Mouse (Mus musculus) heart, adult 9 months (tissue): Measurements from ENCODE around the gene Iqsec1.

Experiments
- DNase-seq, 2 experiments: peaks; one replicate each; pipeline ENCODE4 v3.0.0; 2022; ENCODE audit warnings: low spot score in 2 of 2

Iqsec1 gene

DNA sequence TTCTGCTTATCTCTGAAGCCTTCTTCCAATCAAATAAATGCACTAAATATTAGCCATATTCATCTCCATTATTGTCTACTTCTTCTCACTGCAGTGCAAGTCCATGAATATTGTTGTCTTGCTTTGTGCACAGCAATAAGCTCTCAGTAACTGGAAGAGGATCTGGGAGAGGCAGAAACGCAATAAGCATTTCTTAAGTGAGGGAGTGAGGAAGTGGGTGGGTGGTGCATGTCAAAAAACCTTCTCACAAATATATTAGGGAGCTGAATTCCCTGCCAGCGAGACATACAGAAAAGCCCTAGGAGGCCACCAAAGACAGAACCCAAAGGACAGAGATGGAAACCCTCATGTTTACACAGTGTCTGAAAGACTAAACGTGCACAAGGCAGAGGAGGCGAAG lies 35.1 kb downstream of the Iqsec1 start:
- no peak for DNase-seq

DNA sequence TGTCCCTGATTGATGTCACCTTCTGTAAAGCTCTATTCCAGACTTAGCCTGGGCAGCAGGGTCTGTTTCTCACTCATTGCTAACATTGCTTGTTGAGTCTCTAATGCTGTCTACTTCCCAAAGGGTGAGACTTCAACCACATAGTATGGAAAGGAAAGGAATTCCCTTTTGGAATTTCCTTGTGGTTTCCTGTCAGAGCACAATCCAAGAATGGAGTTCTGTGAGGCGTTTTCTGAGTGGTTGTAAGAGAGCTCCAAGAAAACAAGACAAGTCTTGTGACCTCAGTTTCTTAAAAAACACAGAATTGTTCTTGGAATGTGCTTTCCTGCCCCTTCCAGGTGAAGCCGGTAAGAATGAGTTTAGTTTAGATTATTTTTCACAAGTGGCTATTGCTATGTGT lies 37.5 kb downstream of the Iqsec1 start:
- DNase-seq, result no peak

DNA sequence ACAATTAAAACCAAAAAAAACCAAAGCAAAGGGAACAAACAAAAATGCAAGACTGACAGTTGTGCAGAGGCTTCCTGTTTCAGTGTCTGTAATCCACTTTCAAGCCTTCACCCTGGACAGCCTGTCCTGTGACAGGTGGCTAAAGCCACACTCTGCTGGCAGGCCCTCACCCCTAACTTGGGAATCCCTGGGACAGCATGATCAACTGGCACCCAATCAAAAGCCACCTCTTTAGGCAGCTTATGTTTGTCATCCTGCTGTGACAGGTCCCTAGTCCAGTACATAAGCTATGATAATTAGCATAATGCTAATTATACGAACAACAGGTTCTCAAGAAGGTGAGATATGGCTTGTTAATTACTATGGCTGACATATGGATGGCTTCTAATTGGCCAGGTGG lies 40.4 kb downstream of the Iqsec1 start:
- DNase-seq, result no peak

DNA sequence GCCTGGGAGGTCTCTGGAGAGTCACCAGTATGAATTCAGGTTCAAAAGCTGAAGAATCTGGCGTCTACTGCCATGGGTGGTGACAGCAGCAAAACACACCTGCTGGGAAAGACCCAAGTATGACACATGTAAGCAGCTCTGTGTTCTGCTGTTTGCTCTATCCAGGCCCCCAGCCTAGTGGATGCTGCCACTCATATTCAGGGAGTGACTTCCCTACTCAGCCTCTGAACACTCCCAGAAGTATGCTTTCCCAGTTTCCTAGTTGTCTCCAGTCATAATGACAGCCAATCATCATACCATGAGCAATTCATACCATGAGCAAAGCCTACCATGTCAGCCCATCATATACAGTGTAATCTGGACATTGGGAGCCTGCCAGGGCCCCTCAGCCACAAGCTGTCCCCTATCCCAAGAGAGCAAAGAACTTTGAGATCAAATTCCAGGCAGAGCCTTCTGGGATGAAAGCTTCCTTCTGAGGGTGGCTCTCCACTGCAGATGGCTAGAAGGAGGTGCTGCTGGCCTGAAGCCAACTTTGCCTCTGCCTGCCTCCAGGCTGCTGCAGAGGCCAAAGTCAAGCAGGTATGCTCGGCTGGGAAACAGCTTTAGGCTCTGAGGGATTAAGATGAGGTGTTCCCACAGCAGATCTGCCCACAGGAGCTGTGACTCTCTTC lies 42.8 kb downstream of the Iqsec1 start:
- no peak for DNase-seq

DNA sequence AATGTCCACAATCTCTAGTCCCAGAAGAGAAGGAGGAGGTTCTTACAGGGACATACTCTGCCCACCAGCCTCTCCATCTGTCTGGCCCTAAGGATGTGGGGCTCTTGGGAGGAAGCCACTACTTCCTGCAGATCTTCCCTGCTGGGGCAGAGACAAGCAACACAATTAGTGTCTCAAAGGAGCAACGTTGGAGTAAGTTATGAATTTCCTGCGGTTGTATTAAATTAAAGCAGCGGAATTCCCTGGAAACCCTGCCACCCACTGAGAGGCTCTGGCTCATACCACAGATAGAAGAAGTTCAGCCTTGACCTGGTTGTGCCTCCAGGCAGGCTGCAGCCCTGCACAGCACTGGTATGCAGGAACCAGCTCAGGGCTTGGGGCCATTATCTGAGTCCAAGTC lies 47.2 kb downstream of the Iqsec1 start:
- no peak for DNase-seq

DNA sequence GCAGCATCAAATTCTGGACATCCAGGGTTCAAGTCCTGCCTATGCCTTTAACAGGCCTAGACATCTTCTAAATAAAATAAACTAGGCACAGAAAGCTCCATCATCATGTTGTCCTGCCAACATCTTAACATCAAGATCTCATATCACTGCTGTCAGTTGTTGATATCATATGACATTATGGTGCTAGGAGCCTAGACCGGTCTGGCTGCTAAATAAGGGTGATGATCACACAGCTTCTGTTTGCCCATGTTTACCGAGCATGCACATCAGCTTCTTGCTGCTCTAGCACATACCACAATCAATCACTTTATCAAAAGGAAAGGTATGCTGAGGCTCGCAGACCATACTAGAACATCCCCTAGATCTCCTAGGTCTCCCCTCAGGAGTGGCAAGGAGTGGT lies 54.8 kb downstream of the Iqsec1 start:
- DNase-seq, result no peak

DNA sequence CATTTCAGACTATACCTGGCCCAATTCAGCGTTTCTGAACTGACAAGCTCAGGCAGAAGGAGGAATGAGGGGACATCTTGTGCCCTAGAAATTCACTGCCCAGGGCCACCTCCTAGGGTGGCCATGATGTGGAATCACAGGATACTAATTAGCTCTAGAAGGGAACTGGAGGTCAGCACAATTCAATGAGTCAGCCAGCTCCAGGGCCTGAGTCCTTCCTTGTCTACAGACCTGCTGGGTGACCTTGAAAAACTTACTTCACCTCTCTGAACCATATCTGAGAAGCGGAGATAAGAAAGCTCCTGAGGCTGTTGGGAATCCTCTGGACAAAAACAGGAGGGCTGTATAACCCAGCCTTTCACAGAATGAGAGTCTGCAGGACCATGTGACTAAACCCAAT lies 59.7 kb downstream of the Iqsec1 start:
- no peak for DNase-seq

DNA sequence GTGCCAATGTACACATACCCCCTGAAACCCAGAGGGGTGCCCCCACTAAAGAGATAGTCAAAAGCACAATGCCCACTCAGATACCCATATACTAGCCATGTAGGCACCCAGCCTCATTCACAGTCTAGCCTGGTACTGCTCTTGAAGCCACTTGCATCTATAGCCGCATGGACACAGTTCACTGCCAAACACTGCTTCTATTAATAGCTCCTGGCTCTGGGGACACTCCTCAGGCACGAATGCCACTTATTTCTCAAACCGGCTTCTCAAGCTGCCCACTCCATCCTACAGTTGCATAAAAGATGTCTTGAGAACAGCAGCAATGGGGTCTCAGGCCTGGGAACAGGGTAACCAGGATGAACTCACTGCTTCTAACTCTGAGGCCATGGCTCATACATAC lies 63.0 kb downstream of the Iqsec1 start:
- DNase-seq, result peak; percentile 17 to 44

DNA sequence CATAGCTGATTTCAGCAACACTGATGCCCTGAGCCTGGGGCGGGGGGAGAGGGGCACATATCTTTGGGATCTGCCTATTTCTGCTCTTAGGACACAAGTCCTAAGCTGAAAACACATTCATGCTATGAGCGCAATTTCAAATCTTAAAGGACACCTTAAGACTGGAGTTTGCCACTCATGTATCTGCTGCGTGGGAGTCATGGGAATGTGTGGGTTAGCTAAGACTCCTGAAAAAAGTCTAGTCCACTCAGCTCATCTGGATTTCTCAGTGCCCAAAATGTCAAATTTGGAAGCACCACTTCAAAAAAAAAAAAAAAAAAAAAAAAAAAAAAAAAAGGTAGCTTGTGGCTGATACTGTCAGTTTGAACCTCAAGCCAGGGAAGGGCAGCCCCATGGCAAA lies 63.7 kb downstream of the Iqsec1 start:
- no peak for DNase-seq

DNA sequence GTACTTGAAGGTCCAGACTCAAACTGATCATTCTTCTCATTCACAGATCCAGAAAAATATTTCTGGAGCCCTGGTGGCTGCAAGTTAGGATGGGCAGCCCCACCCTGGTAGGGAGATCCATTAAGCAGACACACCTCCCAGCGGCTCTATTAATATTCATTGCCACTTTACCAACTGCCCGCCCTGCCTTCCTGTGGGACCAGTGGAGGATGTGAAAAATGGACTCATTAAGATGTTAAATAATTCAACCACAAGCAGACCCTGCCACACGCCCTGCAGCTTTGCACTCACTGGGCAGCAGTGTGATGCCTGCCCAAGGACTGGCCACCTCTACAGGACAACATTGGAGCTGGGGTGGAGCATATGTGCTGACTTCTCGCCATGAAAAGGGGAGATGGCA lies 64.1 kb downstream of the Iqsec1 start:
- no peak for DNase-seq

DNA sequence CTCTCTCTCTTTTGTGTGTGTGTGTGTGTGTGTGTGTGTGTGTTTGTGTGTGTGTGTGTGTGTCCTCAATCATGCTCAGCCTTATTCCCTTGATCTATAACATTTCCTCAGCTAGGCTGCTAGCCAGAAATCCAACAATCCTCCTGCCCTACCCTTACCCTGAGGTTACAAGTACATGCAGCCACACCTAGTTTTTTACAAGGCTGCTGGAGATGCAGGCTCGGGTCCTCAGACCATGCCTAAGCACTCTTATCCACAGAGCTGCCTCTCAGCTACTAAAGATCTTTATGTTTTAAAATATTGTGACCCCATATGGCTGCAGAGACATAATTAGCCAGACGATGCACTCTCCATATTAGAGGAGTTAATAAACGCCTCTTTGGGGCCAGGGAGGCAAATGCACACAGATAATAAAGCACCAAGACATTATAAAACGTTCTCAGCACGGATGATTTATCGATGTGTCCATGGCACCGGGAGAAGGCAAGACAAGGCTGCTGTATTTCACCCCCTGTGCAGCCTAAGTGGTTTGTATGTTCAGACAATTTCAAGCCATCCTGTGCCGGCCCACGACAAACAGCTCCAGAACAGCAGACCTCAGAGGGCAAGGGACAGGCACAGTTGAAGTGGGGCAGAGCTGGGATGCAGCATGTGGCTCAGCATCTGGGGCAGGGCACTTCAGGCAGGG lies 67.1 kb downstream of the Iqsec1 start:
- no peak for DNase-seq

DNA sequence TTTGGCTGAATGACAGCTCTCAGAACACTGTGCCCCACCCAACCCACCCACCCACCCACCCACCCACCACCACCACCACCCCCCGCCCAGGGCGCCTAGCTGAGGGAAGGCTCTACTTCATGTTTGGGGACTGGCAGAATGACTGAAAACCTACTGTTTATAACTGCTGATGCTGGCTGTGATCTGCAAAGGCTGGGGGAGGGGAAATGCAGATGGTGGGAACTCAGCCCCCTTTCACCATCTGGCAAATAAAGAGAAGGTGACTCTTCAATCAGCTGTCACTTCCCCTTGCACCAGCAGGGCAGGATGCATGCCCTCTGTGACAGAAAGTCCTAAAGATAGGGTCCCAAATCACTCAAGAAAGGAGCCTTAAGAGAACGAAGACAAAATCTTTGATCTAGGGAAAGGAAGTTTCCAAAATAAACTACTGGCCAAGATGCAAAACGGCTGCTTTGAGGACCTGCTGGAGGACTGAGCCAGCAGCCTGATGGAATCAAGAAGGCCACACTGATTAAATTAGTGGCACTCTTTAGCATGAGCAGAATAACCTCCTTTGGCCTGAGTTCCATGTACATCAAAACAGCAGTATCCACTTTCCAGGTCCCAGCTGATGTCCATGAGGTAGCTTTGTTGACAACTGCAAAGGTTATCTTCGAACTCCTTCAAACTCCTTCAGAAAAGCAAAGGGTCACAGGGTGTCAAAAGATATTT lies 67.8 kb downstream of the Iqsec1 start:
- DNase-seq, result no peak

DNA sequence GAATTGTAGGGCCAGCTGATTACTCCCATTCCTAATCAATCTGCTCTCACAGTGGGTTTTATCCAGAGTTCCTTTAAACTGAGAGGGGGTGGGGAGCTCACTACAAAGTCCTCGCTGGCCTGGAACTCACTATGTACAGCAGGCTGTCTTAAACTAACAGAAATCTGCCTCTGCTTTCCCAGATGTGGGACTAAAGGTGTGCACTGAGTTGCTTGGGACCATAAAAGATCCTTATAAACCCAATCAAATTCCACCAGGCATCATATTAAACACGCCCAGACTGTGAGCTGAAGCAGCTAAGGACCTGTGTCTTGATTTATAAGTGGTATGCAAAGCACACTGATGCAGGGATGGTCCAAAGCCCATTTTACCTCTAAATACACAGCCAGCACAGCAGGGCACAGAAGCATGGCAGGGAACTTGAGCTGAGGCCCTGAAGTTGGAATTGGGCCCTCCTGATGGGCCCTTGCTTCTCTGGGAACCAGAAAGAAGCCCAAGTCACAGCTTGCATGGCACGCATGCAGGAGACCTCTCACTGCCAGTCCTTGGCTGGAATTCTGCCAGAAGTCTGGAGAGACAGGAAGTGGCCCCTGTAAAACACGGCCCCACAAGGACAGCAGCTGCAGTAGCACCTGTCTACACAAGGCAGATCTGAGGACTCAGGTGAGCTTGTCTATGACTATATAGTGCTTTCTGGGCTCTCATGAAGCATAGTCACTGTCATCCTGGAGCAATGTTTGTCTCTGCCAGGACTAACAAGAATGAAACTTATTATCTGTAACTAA lies 68.7 kb downstream of the Iqsec1 start:
- DNase-seq, result no peak

DNA sequence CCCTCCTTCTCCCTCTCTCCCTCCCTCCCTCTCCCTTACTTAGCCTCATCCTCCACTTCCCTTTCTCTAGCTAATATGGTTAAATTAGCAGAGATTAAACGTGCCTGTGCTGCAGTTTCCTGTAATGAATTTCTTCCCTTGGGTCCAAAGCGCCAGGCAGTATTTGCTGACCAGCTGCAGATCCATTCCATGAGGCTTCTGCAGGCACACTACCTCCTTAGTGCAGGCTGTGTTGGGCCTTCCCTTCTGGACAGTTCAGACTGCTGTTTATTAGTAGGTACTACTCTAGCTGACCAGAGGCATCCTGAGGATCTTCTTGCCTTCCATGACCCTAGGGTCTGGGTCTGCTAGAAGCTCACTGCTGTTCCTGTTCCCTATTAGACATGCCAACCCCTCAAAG lies 72.9 kb downstream of the Iqsec1 start:
- no peak for DNase-seq

DNA sequence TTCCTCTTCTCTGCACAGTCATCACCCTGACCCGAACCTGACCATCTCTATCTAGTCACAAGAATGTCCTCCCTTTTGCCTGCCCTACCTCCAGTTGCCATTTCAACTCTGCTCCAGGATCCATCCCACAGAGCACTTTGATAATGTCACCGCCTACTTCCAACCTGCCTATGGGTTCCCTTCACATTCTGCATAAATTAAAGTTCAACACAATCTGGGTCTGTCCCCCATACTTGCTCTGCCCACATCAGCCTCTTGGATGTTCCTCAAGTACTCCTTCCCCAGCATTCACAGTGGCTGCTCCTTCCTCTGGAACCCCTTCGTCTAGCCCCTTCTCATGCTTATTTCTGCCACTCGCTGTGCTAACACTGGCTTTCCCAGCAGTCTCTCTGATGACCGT lies 74.7 kb downstream of the Iqsec1 start:
- DNase-seq, result no peak

DNA sequence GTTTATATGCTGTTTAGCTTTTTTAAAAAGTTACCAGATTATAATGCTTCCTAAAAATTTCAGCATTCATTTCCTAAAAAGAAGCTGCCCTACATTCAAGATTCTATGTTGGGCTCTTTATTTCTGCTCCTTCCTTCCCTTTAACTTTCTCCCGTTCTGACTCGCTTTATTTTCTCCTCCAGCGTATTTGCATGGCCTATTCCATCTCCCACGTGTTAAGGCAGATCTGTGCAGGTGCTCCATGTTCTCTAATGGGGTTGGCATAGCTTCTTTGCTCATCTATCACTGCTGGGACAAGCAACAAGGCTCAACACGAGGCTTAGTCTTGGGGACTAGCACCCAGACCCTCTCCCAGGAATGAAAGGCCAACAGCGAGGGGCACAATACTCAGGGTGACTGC lies 75.7 kb downstream of the Iqsec1 start:
- DNase-seq, result no peak

DNA sequence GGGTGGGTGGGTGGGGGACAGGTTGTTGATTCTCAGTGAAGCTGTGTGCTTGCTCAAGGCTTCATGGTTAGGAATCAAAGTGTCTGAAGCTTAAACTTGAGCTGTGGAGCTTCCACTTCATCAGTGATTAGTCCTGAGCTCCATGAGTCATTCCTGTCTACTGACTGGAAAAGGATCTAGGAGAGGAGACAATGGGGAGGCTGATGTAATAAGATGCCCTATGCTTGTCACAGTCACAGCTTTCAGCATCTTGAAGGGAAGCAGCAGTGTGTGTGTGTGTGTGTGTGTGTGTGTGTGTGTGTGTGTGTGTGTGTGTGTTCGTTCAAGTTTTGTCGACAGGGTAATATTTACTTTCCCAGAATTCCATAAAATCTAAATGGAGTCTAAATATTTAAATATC lies 84.3 kb downstream of the Iqsec1 start:
- no peak for DNase-seq

DNA sequence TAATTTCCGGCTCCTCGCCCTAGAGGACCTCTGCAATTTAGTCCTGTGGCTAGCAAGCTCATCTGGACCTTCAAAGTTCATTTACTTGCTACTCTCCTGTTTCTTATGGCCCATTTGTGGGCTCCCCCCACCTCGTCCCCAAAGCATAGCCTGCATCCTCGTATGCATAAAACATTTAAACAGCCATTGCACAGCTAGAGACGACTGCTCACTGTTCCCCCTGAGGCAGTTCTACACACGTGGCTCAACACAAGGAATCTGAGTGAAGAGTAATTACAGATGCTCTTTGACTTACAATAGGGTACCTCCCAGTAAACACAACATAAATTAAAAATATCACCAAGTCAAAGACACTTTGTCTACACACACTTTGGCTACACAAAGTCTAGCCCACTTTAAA lies 88.2 kb downstream of the Iqsec1 start:
- DNase-seq, result no peak

DNA sequence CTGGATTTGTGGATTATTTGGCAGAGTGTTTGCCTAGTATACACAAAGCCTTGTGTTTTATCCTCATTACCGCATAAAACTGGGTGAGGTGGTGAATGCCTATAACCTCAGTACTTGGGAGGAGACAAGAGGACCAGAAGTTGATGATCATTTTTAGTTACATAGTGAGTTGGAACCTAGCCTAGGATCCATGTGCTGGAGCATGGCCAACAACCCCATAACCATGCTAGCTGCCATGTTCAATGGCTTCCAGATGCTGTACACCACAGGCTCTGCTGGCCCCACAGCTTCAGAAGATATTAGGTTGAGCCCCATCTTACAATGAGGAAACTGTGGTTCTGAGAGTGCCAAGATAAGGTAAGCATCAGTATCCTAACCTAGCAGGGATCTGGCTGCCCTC lies 89.2 kb downstream of the Iqsec1 start:
- no peak for DNase-seq

DNA sequence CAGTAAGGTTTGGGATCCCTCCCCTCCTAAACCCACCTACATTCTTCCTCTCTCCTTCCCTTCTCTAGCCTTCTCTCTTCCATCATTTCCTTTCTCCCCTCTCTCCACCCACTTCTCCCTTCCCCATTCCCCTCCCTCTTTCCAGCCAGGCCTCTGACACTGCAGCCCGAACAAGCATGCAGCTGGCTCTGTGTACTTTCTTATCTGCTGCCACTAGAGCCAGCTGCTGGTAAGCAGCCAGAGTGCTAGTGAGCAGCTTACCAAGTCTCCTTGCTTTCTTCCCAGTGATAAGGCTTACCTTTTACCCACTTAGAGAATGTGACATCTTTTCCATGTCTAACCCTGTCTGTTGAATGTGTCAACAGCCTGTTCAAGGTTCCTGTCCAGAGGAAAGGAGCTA lies 90.4 kb downstream of the Iqsec1 start:
- DNase-seq, result peak; percentile 18 to 41

DNA sequence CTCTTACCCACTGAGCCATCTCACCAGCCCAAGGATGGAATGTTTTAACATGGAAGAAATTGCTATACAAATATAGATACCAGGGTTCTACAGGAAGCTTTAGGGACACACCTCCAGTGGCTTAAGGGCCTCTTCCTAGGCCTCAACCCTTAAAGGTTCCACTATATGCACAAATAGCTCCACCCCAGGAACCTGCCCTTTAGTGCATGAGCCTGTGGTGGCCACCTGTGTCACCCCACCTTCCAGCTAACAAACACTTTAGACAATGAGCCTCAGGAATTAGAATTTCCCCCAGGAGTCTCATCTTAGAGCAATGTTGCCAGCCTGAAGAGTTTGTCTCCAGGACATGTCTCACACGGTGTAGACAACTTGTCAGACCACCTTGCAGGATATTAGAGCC lies 96.1 kb downstream of the Iqsec1 start:
- no peak for DNase-seq
